Mouse (Mus musculus): ENCODE data around the gene Rex2.
"Not testable (repeated sequence)": the region's sequence is repeated elsewhere in the genome, so short reads cannot be mapped to it uniquely, and the experiment has no call there.

DNA sequence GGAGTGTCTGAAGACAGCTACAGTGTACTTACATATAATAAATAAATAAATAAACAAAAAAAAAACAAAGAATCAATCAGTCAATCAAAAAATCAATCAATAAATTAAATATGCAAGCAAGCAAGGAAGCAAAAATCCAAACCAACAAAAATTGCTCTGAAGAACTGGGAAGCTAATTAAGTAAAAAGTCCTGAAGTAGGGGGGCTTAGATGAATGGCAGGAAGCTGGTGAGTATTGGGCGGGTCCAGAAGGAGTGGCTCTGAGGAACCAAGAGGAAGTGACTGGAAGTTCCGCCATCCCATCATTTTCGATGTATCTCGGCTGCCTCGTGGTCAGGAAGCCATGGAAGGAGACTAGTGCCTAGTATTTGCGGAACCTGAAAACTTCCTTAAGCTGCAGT, at the start of gene Rex2:
- not testable (repeated sequence) for TF ChIP-seq CTCF (IDR thresholded peaks at IDR 0.05); POLR2A (IDR thresholded peaks at IDR 0.05; ENCODE audit: insufficient read depth, low read depth, low read length)
